Mouse (Mus musculus) mouse embryonic stem cell (cell line): ENCODE data around the gene Vapb.

Experiments used
- in situ Hi-C, 2 experiments: fragments of 300-500 bp; cut with MboI; formaldehyde crosslinking; loops; 1 replicate in 1 of 2; 3 replicates in 1 of 2; pipeline ENCODE4 v1.14.3; 2019 to 2020; ENCODE audit warnings: low sequenced_read_pairs in 2 of 2, low pct_unique_long_range_greater_than_20kb in 1 of 2, mixed read lengths in 1 of 2; ENCODE audit not compliant: unreplicated experiment in 1 of 2

The Vapb gene

DNA sequence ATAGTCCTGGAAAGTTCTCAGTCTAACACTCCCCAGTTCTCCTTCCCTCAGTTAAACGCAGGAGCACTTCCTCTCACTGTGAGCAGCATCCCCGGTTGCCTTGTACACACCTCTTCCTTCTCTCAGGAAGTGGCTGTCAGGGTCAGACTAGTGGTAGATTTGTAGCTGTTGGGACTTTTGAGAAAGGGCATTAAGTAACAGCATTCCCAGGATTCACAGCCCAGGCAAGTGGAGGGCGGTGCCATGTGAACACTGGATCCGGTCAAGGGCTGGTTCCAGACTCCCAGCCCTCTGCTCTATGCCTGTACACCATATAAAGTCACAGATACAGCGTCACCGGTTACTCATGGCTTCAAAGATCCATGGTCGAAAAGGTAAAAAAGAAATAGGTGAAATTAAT lies 71.6 kb downstream of the Vapb start:
- in situ Hi-C loops: no loop called here

DNA sequence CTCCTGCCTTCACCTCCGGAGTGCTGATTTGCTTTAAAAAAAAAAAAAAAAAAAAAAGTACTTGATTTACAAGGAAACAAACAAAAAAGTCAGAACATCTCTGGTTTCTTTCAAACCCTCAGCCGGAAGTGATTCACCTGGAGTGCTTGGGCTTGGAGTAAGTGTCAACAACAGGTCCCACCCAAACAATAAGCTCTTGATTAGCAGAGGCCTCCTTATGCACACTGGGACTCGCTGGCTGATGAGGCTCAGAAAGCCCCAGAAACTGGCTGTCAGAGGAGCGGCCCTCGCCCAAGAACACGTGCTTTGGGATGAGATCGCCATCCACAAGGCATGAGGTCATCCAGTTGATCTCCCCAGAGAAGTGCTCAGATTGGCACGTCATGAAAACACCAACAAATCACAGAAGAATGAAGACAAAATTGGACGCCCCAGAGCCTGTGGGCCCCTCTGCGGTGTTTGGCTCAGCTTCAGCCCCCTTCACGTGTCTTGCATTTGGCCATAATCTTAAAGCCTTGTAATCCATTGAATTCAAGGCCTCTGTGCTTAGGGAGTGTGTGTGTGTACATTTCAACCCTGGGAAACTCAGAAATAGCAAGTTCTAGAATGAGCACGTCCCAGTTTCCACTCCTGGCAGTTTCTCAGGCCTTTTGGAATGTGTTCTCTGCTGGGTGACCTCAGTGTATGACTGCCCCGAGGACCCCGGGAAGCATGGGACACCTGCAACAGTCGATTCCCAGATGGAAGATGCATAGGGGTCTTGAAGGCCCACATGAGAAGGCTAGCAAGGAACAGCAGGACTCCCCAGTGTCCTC lies 72.9 kb downstream of the Vapb start:
- in situ Hi-C loops: no loop called here

DNA sequence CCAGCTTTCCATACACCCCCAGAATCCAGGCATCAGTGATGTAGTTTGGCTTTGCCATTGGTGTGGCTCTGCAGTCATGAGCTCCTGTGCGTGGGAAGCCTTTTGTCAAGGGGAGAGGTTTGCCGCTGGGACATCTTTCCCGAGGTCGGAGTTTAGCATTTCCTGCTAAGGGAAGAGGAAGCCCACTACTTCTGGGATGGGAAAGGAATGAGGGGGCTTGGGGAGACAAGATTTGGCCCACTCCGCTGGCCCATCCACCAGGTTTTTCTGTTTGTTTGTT lies 73.5 kb downstream of the Vapb start:
- in situ Hi-C loops: no loop called here

DNA sequence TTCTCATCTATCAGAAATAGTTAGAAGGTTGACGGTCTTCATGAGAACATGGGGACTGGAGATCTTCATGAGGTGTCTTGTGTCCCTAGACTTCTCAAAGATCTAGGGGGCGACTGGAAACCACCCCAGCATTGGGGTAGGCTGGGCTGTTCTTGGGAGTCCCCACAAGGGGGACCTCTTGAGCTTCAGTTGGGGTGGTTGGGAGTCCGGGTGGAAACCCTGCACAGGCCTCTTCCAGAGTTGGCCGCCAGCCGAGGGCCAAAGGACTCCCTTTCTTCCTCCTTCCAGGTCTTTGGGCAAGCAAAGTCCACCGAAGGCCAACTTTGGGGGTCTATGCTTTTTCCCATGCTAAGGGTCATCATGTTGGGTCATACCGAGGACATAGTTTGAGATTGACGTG lies 74.5 kb downstream of the Vapb start:
- in situ Hi-C loops: no loop called here

DNA sequence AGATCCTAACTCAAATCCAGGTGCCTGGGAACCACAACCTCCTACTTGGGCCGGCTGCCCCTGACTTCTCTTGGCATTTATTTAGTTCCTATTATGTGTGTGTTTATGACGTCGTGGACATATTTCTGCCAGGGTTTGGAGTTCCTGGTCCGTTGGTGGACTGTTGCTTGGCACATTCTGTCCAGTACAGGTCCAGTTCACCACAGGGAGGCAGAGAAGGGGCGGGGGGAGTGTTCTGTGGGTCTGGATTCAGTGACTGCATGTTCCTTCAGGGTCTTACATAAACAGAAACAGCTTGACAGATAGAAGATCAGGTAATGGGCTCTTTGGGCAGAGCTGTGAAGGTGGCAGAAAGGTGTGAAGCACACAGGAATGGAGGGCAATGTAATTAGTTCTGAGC lies 75.8 kb downstream of the Vapb start:
- in situ Hi-C loops: no loop called here

DNA sequence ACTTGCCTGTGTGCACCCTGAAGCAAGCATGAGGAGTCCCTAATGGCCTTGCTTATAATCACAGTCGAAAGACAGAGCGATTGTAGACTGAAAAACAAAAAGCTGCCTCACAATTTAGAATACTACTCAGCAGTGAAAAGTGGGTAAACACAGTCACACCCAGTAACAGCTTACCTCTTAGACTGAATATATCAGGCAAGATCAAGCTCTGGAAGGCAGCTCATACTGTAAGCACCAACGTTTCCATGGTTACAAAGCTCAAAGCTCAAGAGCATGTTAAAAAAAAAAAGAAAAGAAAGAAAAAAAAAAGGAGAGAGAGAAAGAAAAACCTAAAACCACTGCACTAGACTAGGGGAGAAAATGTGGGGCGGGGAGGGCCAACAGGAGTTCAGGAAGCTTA lies 89.0 kb downstream of the Vapb start:
- in situ Hi-C loops: no loop called here

DNA sequence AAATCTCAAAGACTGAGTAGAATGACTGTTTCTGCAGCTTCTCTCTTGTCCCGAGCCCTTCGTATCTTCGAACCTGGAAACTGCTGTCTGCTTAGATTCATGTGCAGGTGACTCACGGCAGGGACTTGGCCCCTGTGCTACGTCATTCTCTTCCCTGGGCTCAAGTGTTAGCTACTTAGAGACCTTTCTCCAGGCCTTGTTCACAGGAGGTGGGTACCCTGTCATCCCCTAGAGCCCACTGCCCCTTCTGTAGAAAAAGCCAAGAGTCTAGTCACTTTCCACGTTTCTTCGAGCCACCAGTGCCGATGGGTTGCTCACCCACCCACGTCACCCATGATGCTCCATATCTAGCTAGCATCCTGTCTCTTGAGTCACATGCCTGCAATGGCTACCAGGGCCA lies 89.9 kb downstream of the Vapb start:
- in situ Hi-C loops: no loop called here

DNA sequence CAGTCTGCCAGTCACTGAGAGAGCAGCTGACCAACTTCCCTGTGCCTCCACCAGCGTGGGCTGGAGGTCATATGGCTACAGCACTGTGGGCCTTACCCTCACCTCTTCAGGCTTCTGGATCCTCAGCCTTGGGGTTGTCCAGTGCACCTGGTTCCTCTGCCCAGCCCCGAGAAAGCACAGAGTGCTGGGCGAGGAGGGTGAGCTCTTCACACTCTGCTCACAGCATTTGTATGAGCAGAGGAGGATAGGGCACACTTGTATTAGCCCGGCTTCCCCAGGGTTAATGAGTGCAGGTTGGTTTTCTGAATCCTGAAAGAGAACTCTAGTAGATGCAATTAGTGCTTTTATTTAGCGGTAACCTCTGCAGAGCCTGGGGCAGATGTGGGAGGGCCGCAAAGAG lies 90.8 kb downstream of the Vapb start:
- in situ Hi-C loops: no loop called here

DNA sequence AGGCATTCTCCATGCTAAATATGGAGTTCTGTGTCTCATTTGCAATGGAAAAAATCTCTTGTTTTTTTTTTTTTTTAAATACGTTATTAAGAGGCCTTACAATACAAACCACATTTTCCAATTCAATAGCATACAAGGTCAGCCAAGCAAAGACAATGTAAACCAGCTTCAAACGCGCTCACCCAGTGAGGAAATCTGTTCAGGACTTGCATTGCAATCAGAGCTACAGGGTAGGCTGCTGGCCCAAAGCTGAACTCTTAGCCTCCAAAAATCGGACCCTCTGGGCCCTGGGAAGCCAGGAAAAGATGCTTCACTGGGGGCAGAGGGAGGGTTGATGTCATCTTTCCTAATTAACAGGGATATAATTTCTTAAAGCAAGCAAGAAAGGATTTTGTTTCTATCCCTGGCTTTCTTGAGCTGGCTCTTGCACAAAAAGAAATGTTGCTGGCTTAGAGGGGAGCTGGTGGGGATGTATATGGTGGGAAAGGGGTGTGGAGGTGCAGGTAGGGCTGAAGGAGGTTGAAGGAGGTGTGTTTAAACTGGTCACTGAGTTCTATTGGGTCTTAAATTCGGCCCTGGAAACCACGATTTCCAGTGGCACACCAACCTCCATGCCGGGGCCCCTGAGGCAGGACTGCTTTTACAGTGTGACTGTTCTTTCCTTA lies 95.6 kb downstream of the Vapb start:
- in situ Hi-C loops: no loop called here
